Mouse (Mus musculus) spleen, postnatal 4 days (tissue): ENCODE results near the gene Cdc42ep2.
"Not testable (repeated sequence)": the region's sequence is repeated elsewhere in the genome, so short reads cannot be mapped to it uniquely, and the experiment has no call there.

Experiments
- DNase-seq, 2 experiments: peaks; one replicate each; pipeline ENCODE4 v3.0.0; 2022; ENCODE audit warnings: low spot score in 2 of 2

The Cdc42ep2 gene

GRCm38 (mm10) chr19:5912103-5913006 lies 12.3 kb downstream of the Cdc42ep2 start:
- peak; percentile 99 for DNase-seq

- DNase-seq: no peak
Measured at GRCm38 (mm10) chr19:5911430-5912102, 13.1 kb downstream of the Cdc42ep2 start.

GRCm38 (mm10) chr19:5910221-5910620 lies 14.4 kb downstream of the Cdc42ep2 start:
- no peak for DNase-seq

GRCm38 (mm10) chr19:5907275-5907674 lies 17.3 kb downstream of the Cdc42ep2 start:
- no peak for DNase-seq

GRCm38 (mm10) chr19:5894002-5894678 lies 30.5 kb downstream of the Cdc42ep2 start, which contains the start of gene Tigd3:
TSS of gene Tigd3 (minus strand) at chr19:5894149.
- peak; percentile 95 for DNase-seq

GRCm38 (mm10) chr19:5893282-5894001 lies 31.2 kb downstream of the Cdc42ep2 start:
- DNase-seq: peak in 1 of 2 experiments; percentile 62

GRCm38 (mm10) chr19:5892735-5893134 lies 31.9 kb downstream of the Cdc42ep2 start:
- peak in 1 of 2 experiments; percentile 65 for DNase-seq

- peak in 1 of 2 experiments; percentile 59 for DNase-seq
Measured at GRCm38 (mm10) chr19:5892262-5892661, 32.4 kb downstream of the Cdc42ep2 start.

- peak in 1 of 2 experiments; percentile 59 for DNase-seq
Measured at GRCm38 (mm10) chr19:5891521-5892258, 32.9 kb downstream of the Cdc42ep2 start.

GRCm38 (mm10) chr19:5889211-5889610 lies 35.4 kb downstream of the Cdc42ep2 start:
- DNase-seq: no peak

- no peak for DNase-seq
Measured at GRCm38 (mm10) chr19:5887234-5887815, 37.3 kb downstream of the Cdc42ep2 start.

- DNase-seq: peak in 1 of 2 experiments; percentile 71
Measured at GRCm38 (mm10) chr19:5885838-5886237, 38.8 kb downstream of the Cdc42ep2 start.

GRCm38 (mm10) chr19:5883935-5884334 lies 40.7 kb downstream of the Cdc42ep2 start:
- peak in 1 of 2 experiments; percentile 58 for DNase-seq

- not testable (repeated sequence) for DNase-seq
Measured at GRCm38 (mm10) chr19:5882079-5882478, 42.5 kb downstream of the Cdc42ep2 start.

- no peak for DNase-seq
Measured at GRCm38 (mm10) chr19:5881155-5881554, 43.5 kb downstream of the Cdc42ep2 start.

GRCm38 (mm10) chr19:5879735-5880134 lies 44.9 kb downstream of the Cdc42ep2 start:
- peak in 1 of 2 experiments; percentile 57 for DNase-seq

GRCm38 (mm10) chr19:5878916-5879315 lies 45.7 kb downstream of the Cdc42ep2 start:
- peak in 1 of 2 experiments; percentile 57 for DNase-seq

- peak in 1 of 2 experiments; percentile 62 for DNase-seq
Measured at GRCm38 (mm10) chr19:5878362-5878722, 46.3 kb downstream of the Cdc42ep2 start.

- DNase-seq: peak; percentile 68 to 82
Measured at GRCm38 (mm10) chr19:5877618-5878361, 46.8 kb downstream of the Cdc42ep2 start, which contains the start of gene Slc25a45. TSS of gene Slc25a45 (plus strand) at chr19:5877808.
